Mouse (Mus musculus) Patski (cell line): Measurements from ENCODE around the gene Zfhx2. TPM values are rescaled to one million over a fixed set of nuclear protein-coding genes. Genes with fewer than 3 reads are reported as not detected.

Experiments
- ATAC-seq: fragments of 100-300 bp; one replicate; pipeline ENCODE4 v1.8.0; 2021
- CTCF ChIA-PET: fragments of 350-600 bp; sonication (Branson Sonifier 250); formaldehyde crosslinking; loops from one replicate; lab custom pipeline; 2022; ENCODE audit warnings: inconsistent platforms; lab: Charles Lee
- POLR2A ChIA-PET: fragments of 350-600 bp; sonication (Branson Sonifier 250); formaldehyde crosslinking; loops from one replicate; lab custom pipeline; 2022; ENCODE audit warnings: antibody characterized with exemption, inconsistent platforms; lab: Charles Lee
- DNase-seq: peaks from one replicate; pipeline ENCODE4 v3.0.0-alpha.2; 2011; ENCODE audit warnings: low read depth, low spot score
- H3K27me3 ChIP-seq: fragments of 371-371 bp; one replicate; pipeline ENCODE4 v1.5.1; 2021
- CTCF ChIP-seq: fragments of 100-300 bp; IDR thresholded peaks from one replicate; pipeline ENCODE4 v1.5.1; 2021
- in situ Hi-C: fragments of 300-500 bp; cut with MboI; formaldehyde crosslinking; loops from 3 replicates; pipeline ENCODE4 v1.11.1; 2018; ENCODE audit warnings: low pct_unique_long_range_greater_than_20kb, mixed read lengths
- polyA plus RNA-seq: library from polyadenylated mRNA; unstranded; gene quantifications from one replicate; pipeline ENCODE4 v1.2.3, GENCODE M21; 2021

Gene Zfhx2
- 6.1 TPM for polyA plus RNA-seq

DNA sequence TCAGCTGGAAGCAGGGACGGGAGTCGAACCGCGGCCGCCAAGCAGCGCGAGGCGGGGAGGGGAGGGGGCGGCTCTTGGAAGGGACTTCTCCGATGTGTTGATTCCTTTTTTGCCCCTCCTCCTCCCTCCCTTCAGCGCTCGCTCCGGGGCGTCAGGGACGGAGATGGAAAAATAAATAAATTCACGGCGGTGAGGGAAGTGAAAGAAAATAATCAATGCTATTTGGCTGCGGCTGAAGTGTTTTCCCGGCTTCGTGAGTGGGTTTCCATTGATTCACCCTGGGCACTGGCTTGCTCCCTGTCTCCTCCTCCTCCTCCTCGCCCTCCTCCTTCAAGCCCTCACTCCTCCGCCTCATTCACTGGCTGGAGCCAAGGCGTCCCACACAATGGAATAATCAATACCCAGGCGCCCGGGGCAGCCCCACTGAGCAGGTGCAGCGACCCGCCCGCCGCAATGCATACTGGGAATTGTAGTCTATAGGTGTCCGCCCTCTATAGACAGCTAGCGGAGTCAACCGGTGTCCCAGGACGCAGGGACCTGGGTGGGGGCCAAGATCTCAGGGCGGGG, at the start of gene Zfhx2:
Gene Zfhx2, minus strand, starts transcription at position 314 of the 567 bp plus-strand sequence.
- ChIA-PET CTCF (interaction anchor here (0.8 to 1.9 kb wide), 2 partner anchors 10 to 68 kb away, joined by 3 to 4 read pairs; no protein-coding TSS in a partner anchor), POLR2A (interaction anchor here (0.8 kb wide), 1 partner anchor 76 kb away, joined by 3 read pairs; the partner anchor contains the start of gene Ngdn)
- H3K27me3 ChIP-seq = no peaks in the 10 kb centered on the region
- TF ChIP-seq CTCF = no peak
- ATAC-seq (peak; percentile 75), DNase-seq (no peak)
- in situ Hi-C loops = no loop called here

DNA sequence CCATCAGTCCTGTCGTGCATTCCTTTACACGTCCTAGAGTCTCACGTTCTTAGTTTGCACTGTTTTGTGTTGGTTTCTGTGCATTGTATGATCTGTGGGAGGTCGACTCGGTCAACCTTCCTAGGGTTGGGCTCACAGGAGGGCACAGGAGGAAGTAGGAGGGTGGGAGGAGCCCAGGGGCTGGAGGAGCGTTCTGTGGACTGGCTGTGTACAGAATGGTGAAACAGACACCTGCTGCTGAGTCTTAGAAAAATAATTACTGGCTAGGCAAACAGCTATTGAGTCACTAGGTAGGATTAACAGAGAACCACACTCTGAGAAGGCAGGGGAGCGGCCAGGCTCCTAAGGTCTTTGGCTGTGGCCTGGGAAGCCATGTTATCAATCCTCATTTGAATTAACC, 47.2 kb upstream of the Zfhx2 start:
- peak; percentile 39 for ATAC-seq

DNA sequence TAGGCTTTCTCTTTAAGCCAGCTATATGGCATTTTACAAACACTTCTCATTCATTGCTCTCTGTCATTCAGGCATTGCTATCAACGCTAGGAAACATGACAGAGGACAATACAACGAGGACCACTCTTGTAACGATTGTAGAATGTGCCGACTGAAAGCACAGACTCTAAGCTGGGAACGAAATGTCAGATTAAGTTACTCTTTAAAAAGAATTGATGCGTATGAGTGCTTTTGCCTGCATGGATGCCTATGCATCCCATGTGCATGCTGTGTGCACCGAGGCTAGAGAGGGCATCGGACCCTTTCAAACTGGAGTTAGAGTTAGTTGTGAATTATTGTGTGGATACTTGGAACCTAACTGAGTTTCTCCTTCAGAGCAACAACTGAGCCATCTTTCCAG, 43.6 kb upstream of the Zfhx2 start:
- no peak for DNase-seq
- TF ChIP-seq CTCF = no peak
- in situ Hi-C loops = no loop called here
- ChIA-PET POLR2A (no interaction called here), CTCF (no interaction called here)
- H3K27me3 ChIP-seq = peaks cover 52% of the 10 kb centered on the region
- ATAC-seq = no peak

More for the DNA sequence above, 47.2 kb upstream of the Zfhx2 start:
- ChIA-PET CTCF (no interaction called here), POLR2A (no interaction called here)
- no peak for TF ChIP-seq CTCF
- peaks cover 64% of the 10 kb centered on the region for H3K27me3 ChIP-seq
- DNase-seq = no peak
- in situ Hi-C loops = no loop called here

DNA sequence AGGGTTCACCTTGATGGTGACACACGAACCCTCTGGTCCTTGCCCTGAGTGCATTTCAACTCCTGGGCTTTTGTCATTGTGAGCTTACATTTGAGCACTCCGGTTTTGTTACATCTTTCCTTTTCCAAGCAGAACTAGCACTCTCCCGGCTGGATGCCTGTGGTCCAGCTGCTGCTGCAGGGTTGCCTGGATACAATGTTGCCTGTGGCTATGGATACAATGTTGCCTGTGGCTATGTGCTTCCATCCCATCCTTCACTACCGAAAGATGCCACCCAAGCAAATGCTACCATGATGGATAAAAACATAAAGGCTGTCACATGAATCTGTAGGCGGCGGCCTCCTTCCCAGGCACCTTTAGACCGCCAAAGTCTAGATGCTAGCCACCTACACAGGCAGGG, 34.4 kb upstream of the Zfhx2 start:
- no peak for TF ChIP-seq CTCF
- ATAC-seq (no peak), DNase-seq (no peak)
- CTCF ChIA-PET = no interaction called here
- POLR2A ChIA-PET = no interaction called here
- H3K27me3 ChIP-seq = peaks cover 44% of the 10 kb centered on the region
- in situ Hi-C loops = loop anchor here (10.0 kb wide), 1 partner anchor 408 kb away; no protein-coding TSS in a partner anchor

DNA sequence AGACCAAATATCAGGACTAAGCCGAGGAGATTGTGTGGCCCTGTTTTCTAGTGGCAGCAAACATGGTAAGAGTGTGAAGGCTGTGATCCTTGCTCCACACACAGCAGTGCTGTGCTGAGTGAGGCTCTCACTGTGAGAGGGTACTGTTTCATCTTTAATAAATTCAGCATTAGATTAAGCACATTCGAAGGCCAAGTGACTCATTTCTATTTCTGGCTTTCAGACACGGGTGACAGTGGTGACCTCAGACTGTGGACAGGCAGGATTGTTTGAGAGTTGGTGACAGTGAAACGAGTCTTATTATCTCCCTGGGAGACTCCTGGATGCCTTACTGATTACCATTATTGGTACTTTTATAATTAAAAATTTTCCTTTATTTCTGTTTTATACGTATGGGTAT, 33.6 kb upstream of the Zfhx2 start:
- peaks cover 37% of the 10 kb centered on the region for H3K27me3 ChIP-seq
- ChIA-PET CTCF (interaction anchor here (8.0 kb wide), 1 partner anchor 22 kb away, joined by 35 read pairs; no protein-coding TSS in a partner anchor), POLR2A (no interaction called here)
- DNase-seq (no peak), ATAC-seq (no peak)
- in situ Hi-C loops = loop anchor here (10.0 kb wide), 1 partner anchor 409 kb away; no protein-coding TSS in a partner anchor
- no peak for TF ChIP-seq CTCF

DNA sequence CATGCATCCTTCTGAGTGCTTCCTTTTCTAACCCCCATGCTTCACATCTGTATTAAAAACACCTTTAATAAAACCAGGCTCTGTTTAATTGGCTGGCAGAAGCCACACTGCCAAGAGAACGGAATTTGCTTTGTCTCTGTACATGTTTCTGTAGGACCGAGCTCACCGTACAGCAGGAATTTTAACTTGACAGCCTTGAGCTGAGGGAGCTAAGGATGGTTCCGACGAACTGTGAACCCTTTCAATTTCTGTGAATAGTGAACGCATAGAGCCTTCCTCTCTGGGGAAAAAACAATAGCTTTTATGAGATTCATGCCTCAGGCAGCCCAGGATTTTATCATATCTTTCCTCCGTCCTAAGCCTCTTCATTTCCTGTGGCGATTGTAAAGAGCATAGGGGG, 30.2 kb upstream of the Zfhx2 start:
- ATAC-seq (no peak), DNase-seq (no peak)
- no peak for TF ChIP-seq CTCF
- in situ Hi-C loops = loop anchor here (5.0 to 10.0 kb wide), 3 partner anchors 40 to 412 kb away; no protein-coding TSS in a partner anchor
- CTCF ChIA-PET = interaction anchor here (1.0 to 8.0 kb wide), 9 partner anchors 9 to 101 kb away, joined by 3 to 38 read pairs (median 5); no protein-coding TSS in a partner anchor
- peaks cover 35% of the 10 kb centered on the region for H3K27me3 ChIP-seq
- POLR2A ChIA-PET = interaction anchor here (0.9 kb wide), 1 partner anchor 100 kb away, joined by 3 read pairs; no protein-coding TSS in a partner anchor

DNA sequence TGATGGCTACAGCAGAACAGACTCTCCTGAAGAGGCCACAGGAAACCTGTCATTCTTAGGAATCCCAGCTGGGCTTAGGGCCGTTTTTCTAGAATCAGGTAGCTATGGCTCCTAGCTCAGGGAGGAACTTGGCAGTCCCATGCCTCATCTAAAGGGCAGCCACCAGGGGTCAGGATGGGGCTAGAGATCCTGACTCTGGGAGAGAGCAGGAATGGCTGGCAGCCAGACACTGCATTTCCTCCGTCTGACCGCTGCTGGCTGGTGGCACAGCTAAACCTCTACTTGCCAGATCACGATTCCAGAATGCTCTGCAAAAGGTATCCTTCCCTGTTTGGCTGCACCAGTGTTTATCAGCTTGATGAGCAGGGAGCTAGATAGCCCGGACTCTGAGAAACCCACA, 29.8 kb upstream of the Zfhx2 start:
- DNase-seq (peak; percentile 48), ATAC-seq (peak; percentile 91)
- H3K27me3 ChIP-seq = peaks cover 34% of the 10 kb centered on the region

DNA sequence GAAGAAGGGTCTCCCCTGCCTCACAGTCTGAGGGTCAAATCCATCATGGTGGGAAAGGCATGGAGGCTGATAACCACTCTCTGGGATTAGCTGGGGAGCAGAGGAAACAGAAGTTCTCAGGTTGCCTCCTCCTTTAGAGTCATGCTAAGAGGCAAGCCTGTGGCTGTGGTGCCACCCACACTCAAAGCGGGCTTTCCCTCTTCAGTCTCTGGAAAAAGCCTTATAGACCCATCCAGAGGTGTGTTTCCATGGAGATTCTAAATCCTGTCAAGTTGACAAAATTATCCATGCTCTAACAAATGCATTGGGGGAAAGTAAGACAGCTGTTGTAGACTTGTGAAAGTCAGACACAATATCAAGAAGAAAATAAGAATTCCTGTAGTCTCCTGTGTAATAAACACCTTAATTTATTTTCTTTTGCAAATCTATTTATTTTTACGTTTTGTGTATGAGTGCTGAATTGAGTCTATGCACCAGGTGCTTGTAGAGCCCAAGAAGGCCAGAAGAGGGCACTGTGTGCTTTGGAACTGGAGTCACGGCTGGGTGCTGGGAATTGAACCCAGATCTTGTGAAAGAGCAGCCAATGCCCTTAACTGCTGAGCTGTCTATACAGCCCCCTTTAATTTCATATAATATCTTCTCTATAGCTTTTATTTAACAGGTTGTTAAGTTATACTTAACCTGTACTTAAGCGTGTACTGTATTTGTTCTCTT, 27.5 kb upstream of the Zfhx2 start:
- ChIA-PET POLR2A (no interaction called here), CTCF (interaction anchor here (0.7 to 8.0 kb wide), 4 partner anchors 14 to 87 kb away, joined by 3 to 38 read pairs (median 19); no protein-coding TSS in a partner anchor)
- DNase-seq (no peak), ATAC-seq (no peak)
- no peak for TF ChIP-seq CTCF
- in situ Hi-C loops = loop anchor here (5.0 to 10.0 kb wide), 3 partner anchors 43 to 415 kb away; no protein-coding TSS in a partner anchor
- peaks cover 36% of the 10 kb centered on the region for H3K27me3 ChIP-seq

More for the DNA sequence above, 29.8 kb upstream of the Zfhx2 start:
- ChIA-PET POLR2A (interaction anchor here (0.6 to 0.9 kb wide), 3 partner anchors 43 to 1061 kb away, joined by 3 to 8 read pairs (median 3); no protein-coding TSS in a partner anchor), CTCF (interaction anchor here (0.6 to 8.0 kb wide), 10 partner anchors 9 to 375 kb away, joined by 3 to 38 read pairs (median 4); no protein-coding TSS in a partner anchor)
- TF ChIP-seq CTCF = no peak
- in situ Hi-C loops = loop anchor here (5.0 to 10.0 kb wide), 3 partner anchors 40 to 413 kb away; no protein-coding TSS in a partner anchor

DNA sequence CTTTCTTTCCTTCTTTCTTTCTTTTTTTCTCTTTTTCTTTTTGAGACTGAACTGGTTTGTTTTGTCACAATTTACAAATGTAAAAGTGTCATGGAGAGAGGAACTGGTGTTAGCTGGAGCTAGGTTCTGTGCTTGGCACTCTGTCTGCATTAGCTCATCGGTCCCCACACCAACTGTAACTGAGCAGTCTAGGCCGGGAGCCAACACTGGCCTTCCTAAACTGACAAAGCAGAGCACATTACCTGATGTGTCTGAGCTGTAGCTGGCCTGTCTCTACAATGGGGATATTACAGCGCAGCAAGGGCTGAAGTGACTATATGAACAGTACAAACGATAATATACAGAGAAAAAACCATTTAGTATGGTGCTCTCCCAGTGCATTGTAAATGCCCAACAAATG, 26.7 kb upstream of the Zfhx2 start:
- ChIA-PET CTCF (interaction anchor here (1.1 to 8.0 kb wide), 3 partner anchors 12 to 42 kb away, joined by 3 to 35 read pairs (median 7); partner anchors contain the start of gene Ap1g2), POLR2A (no interaction called here)
- peaks cover 35% of the 10 kb centered on the region for H3K27me3 ChIP-seq
- no peak for ATAC-seq
- in situ Hi-C loops = no loop called here
- no peak for DNase-seq
- TF ChIP-seq CTCF = no peak
